Mouse (Mus musculus): ENCODE results near the gene Anapc13. TPM values are rescaled to one million over a fixed set of nuclear protein-coding genes. Genes with fewer than 3 reads are reported as not detected.

Anapc13 gene
- polyA plus RNA-seq, 1 experiment from 2014 or later: 226 TPM

- Histone ChIP-seq H3K9ac (replicated peaks; ENCODE audit: low read depth, low read length) (no peak overlapping the region), H3K4me3 (ENCODE audit: low read depth, low read length) (no peak overlapping the region), H3K27me3 (ENCODE audit: control insufficient read depth, insufficient read depth, low read length) (no peaks in the 10 kb centered on the region), H3K9me3 (ENCODE audit: control insufficient read depth, low read depth, low read length) (no peaks in the 10 kb centered on the region), H3K27ac (ENCODE audit: low read length) (no peak overlapping the region), H3K4me1 (ENCODE audit: control insufficient read depth, insufficient read depth, low read length) (peaks cover 12% of the 10 kb centered on the region; the same call in 1 of the 2 replicates), H3K36me3 (ENCODE audit: control insufficient read depth, insufficient read depth, low read length) (no peaks in the 10 kb centered on the region), H3K4me2 (replicated peaks; ENCODE audit: low read depth, low read length) (no peak overlapping the region)
- ATAC-seq (ENCODE audit: insufficient number of reproducible peaks, insufficient read depth, low FRiP score, low read depth): no peak
- WGBS: 69% methylated on average over 7 of the region's 7 CpGs
Measured at GRCm38 (mm10) chr9:102673381-102673780, 47.3 kb downstream of the Anapc13 start.

- H3K4me1 ChIP-seq (ENCODE audit: control insufficient read depth, insufficient read depth, low read length): peaks cover 12% of the 10 kb centered on the region; the same call in 1 of the 2 replicates
- 76% methylated on average over 5 of the region's 5 CpGs for WGBS
- no peak for ATAC-seq (ENCODE audit: insufficient number of reproducible peaks, insufficient read depth, low FRiP score, low read depth)
- H3K36me3 ChIP-seq (ENCODE audit: control insufficient read depth, insufficient read depth, low read length): no peaks in the 10 kb centered on the region
- H3K9ac ChIP-seq (replicated peaks; ENCODE audit: low read depth, low read length): no peak overlapping the region
- H3K9me3 ChIP-seq (ENCODE audit: control insufficient read depth, low read depth, low read length): no peaks in the 10 kb centered on the region
- H3K27ac ChIP-seq (ENCODE audit: low read length): no peak overlapping the region
- H3K27me3 ChIP-seq (ENCODE audit: control insufficient read depth, insufficient read depth, low read length): no peaks in the 10 kb centered on the region
- no peak overlapping the region for H3K4me3 ChIP-seq (ENCODE audit: low read depth, low read length)
- H3K4me2 ChIP-seq (replicated peaks; ENCODE audit: low read depth, low read length): no peak overlapping the region
Measured at GRCm38 (mm10) chr9:102675922-102676321, 49.8 kb downstream of the Anapc13 start.

GRCm38 (mm10) chr9:102681470-102681869 lies 55.4 kb downstream of the Anapc13 start:
- H3K9ac ChIP-seq (replicated peaks; ENCODE audit: low read depth, low read length): no peak overlapping the region
- no peak overlapping the region for H3K27ac ChIP-seq (ENCODE audit: low read length)
- no peak overlapping the region for H3K4me3 ChIP-seq (ENCODE audit: low read depth, low read length)
- no peaks in the 10 kb centered on the region for H3K27me3 ChIP-seq (ENCODE audit: control insufficient read depth, insufficient read depth, low read length)
- no peak overlapping the region for H3K4me2 ChIP-seq (replicated peaks; ENCODE audit: low read depth, low read length)
- H3K9me3 ChIP-seq (ENCODE audit: control insufficient read depth, low read depth, low read length): no peaks in the 10 kb centered on the region
- H3K36me3 ChIP-seq (ENCODE audit: control insufficient read depth, insufficient read depth, low read length): no peaks in the 10 kb centered on the region
- H3K4me1 ChIP-seq (ENCODE audit: control insufficient read depth, insufficient read depth, low read length): 0 out of 2 replicates have a peak, but pooled peaks cover 3% of the 10 kb centered on the region
- peak; percentile 69 for ATAC-seq (ENCODE audit: insufficient number of reproducible peaks, insufficient read depth, low FRiP score, low read depth)
- WGBS: 20% methylated on average over 7 of the region's 7 CpGs

Other genes with a start within 250 kb of the Anapc13 start
- 0.06 and 0.66 TPM in 2 replicates for gene Ky, start 120.5 kb upstream of the Anapc13 start, polyA plus RNA-seq (2014; fragmentation: Nextera tagmentation; extraction: Ambion mirVana)
- 42.7 and 46.4 TPM in 2 replicates for gene Cep63, start 238 bp downstream of the Anapc13 start, polyA plus RNA-seq (2014; fragmentation: Nextera tagmentation; extraction: Ambion mirVana)
- 22.1 and 28.9 TPM in 2 replicates for gene Amotl2, start 90.4 kb downstream of the Anapc13 start, polyA plus RNA-seq (2014; fragmentation: Nextera tagmentation; extraction: Ambion mirVana)
- gene Ryk, start 208.6 kb downstream of the Anapc13 start, polyA plus RNA-seq (2014; fragmentation: Nextera tagmentation; extraction: Ambion mirVana): 28.6 and 31.3 TPM in 2 replicates